Mouse (Mus musculus) brain, embryonic 14.5 days (tissue): ENCODE measurements around the gene Jarid2. TPM values are rescaled to one million over a fixed set of nuclear protein-coding genes. Genes with fewer than 3 reads are reported as not detected.

Experiments
- DNase-seq: peaks from one replicate; pipeline ENCODE4 v3.0.0-alpha.2; 2011; ENCODE audit warnings: low read depth
- CTCF ChIP-seq: fragments of 200-500 bp; IDR thresholded peaks from 2 replicates; pipeline ENCODE4 v1.5.1; 2012; ENCODE audit warnings: inconsistent platforms, mild to moderate bottlenecking, moderate library complexity, borderline replicate concordance; ENCODE audit not compliant: insufficient read depth, insufficient read length; ENCODE audit errors: extremely low read depth
- POLR2A ChIP-seq: fragments of 200-500 bp; IDR thresholded peaks from 2 replicates; pipeline ENCODE4 v1.6.1; 2012; ENCODE audit warnings: mild to moderate bottlenecking, inconsistent platforms, borderline replicate concordance; ENCODE audit not compliant: poor library complexity, insufficient read depth, insufficient read length, severe bottlenecking; ENCODE audit errors: extremely low read depth
- polyA plus RNA-seq: library from polyadenylated mRNA; depleted of rRNA; stranded (reverse); fragments of >200 nt; gene quantifications from 2 replicates; pipeline ENCODE4 v1.2.3, GENCODE M21; 2012

The Jarid2 gene
- polyA plus RNA-seq, 1 experiment: 52.9 TPM

DNA sequence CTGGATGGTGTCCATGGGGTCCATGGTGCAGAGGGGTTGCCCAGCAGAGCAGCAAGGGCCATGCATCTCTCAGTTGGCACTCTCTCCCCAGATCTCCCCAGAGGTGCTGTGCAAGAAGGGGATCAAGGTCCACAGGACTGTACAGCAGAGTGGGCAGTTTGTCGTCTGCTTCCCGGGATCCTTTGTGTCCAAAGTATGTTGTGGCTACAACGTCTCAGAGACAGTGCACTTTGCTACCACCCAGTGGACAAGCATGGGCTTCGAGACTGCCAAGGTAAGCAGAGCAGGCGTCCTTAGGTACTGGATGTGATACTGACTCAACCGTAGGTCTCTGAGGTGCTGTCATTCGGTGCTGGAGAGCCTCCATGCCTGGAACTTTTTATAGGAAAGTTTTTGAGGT lies 184.3 kb downstream of the Jarid2 start:
- TF ChIP-seq CTCF (peak; percentile 49; the same call in 1 of the 2 replicates), POLR2A (no peak)
- peak; percentile 57 for DNase-seq

DNA sequence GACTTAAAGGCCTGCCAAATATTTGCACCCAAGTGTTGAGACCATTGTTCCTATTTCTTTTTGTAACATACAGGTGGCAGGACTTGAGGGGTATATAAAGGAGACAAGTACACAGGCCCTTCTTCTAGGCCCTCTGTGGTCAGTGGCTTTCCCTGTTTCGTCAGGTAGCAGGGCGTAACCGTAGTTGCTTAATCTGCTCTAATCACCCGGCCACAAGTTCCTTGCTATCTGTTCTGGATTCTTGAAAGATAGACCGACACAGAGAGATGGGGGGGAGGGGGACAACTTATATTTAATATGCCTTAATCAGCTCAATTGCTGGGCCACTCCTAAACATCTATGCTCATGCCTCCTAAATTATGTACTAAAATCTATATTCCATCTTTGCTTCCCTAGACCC lies 186.1 kb downstream of the Jarid2 start:
- no peak for DNase-seq
- TF ChIP-seq CTCF (no peak), POLR2A (no peak)

DNA sequence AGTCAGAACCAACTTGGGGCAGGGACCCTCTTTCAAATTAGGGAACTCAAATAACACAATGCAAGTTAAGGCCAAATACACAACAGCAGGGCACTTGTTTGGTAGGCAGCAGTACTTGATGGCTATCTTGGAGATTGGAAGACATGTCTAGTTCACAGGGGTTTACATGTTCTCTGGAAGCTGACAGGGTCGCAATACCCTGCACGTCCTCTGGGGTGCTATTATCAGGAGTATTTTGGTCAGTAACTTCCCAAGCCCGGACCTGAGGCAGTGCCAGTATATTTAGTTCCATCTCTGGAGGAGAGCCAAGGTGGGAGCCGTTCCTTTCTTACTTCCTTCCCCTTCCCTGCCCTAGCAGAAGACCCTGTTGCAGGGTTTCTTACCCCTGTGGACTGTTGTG lies 186.7 kb downstream of the Jarid2 start:
- DNase-seq: no peak
- TF ChIP-seq CTCF (peak; percentile 44; the same call in 1 of the 2 replicates), POLR2A (no peak)

DNA sequence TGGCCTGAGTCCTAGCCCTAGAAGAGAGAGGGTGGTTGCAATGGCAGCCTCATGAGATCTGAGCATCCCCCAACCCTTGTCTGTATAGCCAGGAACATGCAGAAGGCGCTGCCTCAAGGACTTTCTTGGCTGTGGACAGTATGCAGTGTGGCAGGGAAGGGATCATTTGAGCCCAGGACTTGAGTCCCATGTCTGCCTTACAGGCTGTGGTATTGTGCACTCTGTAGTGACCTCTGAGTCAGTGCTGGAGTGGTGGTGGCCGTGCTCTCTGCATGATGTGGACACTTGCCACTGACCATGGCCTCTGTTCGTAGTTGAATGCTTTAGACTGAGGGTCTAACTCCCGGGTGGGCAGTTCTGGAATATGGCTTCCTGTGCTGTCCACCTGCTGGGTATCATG lies 187.9 kb downstream of the Jarid2 start:
- TF ChIP-seq POLR2A (no peak), CTCF (no peak)
- no peak for DNase-seq

DNA sequence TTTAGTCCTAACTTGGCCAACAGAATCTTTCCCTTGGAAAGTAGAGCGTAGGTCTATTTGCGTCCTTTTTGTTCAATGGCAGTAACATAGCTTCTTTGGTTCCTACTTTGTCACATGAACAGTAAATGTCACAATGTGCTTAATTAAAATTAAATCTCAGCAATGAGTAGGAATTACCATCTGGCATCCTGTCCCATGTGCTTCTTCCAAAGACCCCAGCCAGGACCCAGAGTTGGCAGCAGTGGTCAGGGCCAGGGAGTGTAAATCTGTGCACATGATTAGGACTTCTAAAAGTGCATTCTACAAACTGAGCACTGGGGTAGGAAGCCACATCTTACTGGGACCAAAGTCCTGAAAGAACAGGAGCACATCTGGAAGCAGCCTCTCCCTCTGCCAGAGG lies 189.0 kb downstream of the Jarid2 start:
- DNase-seq: no peak
- TF ChIP-seq POLR2A: no peak
- TF ChIP-seq CTCF: no peak

DNA sequence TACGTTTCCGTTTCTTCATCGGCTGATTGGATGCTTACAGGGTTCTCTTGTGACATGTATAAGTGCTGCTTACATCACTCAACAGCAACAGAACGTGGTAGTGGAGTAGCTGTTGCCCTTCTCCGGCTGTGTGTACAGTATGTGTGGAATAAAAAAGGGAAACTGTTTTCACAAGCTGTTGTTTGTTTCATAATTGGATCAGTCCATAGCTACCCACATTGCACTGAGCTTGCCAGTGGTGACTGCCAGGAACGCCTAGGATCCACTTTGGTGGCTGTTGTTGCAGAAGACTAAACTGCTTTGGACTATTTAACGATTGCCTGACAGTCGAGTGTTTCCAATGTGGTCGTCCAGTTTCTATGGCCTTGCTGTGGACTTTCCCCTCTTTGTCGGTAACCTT lies 191.8 kb downstream of the Jarid2 start:
- peak; percentile 47 for DNase-seq
- no peak for TF ChIP-seq CTCF
- no peak for TF ChIP-seq POLR2A

DNA sequence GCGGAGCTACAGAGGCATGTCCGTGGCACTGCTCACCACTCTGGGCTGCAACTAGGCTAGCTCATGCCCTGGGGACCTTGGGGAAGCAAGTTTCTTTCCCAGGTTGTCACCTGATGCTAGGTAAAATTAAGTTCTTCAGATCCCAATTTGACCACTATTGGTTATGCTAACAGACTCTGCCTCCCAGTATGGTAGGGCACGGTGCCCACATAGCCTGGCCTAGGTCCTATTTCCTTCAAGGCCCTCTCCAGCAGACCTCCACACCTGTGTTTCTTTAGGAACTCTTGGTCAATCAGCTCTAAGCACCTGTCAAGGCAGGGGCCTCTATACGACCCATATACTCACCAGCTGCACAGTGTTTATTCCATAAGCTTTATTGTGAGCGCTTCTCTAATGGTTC lies 192.4 kb downstream of the Jarid2 start:
- no peak for DNase-seq
- TF ChIP-seq POLR2A (no peak), CTCF (no peak)

DNA sequence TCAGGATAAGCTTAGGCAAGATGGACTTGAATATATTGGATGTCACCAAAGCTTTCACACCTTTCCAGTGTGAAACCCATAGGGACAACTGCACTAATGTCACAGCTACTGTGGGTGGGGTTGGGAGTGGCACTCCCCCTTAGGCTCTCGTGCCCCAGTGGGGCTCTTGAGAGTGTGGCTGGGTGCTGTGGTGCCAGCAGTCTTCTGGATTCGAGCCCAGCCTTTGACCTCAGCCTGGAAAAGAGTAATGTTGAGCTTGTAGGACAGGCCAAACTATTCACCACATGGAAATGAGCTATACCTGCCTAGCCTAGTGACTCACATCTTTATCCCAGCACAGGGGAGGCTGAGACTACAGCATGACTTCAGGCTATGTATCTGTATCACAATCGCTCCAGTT lies 194.8 kb downstream of the Jarid2 start:
- no peak for DNase-seq
- no peak for TF ChIP-seq POLR2A
- no peak for TF ChIP-seq CTCF

DNA sequence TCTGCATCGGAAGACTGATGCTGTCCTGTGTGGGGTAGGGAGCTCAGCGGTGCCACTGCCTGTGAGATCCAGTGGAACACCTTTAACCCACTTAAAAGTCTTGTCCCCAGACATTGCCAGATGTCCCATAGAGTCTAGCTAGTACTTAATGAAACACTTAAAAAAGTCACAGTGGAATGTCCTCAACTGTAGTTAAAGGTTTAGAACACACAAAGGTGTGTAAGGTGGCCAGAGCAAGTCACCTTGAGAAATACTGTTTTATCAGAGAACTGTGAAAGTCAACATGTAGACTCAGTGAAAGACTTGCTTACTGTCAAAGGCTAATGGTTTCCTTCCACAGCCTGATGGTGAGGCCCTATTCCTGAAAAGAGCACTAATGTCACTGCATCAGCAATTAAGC lies 195.9 kb downstream of the Jarid2 start:
- no peak for TF ChIP-seq POLR2A
- TF ChIP-seq CTCF: no peak
- DNase-seq: no peak

DNA sequence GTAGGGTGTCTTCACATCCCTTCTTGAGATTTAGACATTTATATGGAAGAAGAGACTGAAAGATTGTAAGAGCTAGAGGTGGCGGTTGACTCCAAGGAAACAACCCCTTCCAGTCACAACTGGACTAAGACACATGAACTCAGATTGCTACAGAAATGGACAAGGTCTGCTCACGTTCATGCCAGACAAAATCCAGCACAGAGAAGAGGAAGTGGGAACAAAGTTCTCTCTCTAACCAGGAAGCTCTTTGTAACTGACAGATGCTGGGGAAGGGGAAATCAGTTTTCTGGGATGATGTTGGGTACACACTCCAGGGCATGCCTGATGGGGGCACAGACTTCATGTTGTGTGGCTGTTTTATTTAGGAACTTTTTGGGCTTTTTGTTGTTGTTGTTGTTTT lies 197.0 kb downstream of the Jarid2 start:
- no peak for DNase-seq
- no peak for TF ChIP-seq CTCF
- no peak for TF ChIP-seq POLR2A

DNA sequence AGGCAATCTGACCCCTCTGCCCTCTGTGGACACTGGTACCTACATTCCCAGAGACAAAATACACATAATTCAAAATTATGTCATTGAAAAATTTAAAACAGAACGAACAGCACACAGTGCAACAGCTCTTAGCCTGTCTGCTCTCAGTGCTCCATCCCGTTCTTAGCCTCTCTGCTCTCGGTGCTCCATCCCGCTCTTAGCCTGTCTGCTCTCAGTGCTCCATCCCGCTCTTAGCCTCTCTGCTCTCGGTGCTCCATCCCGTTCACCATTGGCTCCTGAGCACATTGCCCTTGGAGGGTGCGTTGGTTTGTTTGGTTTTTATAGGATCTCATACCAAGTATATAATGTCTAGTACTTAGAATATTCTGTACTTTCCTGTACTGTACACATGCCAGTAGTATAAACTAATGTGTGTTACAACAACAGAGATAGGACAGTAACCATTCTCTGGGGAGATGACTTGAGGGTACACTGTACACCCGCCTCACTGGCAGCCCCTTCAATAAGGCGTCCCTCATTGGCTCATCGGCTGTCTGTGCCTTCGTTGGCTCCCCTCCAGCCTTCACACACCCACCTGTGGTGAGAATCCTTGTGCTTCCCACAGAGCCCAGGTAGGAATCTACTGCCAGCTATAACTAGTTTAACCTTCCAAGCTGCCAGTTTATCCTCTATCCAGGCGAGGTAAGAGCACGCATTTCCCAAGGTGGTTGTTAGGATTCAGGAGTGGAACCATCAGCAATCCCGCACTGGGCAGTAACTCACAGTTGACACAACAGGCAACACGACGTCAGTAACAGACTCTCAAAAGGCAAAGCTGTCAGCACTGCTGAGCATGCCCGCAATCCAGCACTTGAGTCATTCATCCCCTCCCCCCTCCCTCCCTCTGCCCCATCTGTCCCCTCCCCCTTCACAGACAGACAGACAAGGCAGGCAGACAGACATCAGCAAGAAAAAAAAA lies 203.3 kb downstream of the Jarid2 start:
- peak; percentile 30 for DNase-seq

DNA sequence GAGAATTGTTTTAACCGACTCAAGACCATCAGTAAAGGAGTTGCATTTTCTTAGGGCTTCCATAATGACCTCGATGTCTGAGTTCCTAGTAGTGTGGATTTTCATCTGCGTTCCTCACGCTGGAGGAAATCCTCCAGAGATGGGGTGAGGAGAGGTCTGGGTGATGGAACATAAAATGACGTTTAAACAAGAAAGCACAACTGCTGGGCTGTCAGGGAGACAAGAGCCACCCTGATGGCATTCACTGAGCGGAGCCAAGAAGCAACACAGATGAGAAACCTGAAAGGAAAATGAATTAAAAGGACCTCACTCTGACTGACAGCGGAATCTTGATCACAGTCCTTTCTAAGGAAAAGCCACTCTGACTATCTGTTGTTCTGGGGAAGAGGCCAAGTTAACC lies 204.3 kb downstream of the Jarid2 start:
- TF ChIP-seq CTCF (no peak), POLR2A (no peak)
- DNase-seq: peak; percentile 48

More for the DNA sequence above, 203.3 kb downstream of the Jarid2 start:
- no peak for TF ChIP-seq CTCF
- TF ChIP-seq POLR2A: no peak
